Mouse (Mus musculus) right cerebral cortex, adult 2 months (tissue): ENCODE data around the gene Hinfp.
"Not testable (repeated sequence)": the region's sequence is repeated elsewhere in the genome, so short reads cannot be mapped to it uniquely, and the experiment has no call there.

Source experiments
- DNase-seq, 2 experiments: peaks; one replicate each; pipeline ENCODE4 v3.0.0; 2021 to 2022; ENCODE audit warnings: low spot score in 2 of 2

Gene Hinfp

GRCm38 (mm10) chr9:44305466-44306079 lies at the start of gene Hinfp:
Hinfp (minus strand) TSS chr9:44305671.
- DNase-seq: peak; percentile 99

- DNase-seq: no peak
Observed at GRCm38 (mm10) chr9:44353142-44353541, 47.7 kb upstream of the Hinfp start.

GRCm38 (mm10) chr9:44352337-44352736 lies 46.9 kb upstream of the Hinfp start:
- no peak for DNase-seq

DNA sequence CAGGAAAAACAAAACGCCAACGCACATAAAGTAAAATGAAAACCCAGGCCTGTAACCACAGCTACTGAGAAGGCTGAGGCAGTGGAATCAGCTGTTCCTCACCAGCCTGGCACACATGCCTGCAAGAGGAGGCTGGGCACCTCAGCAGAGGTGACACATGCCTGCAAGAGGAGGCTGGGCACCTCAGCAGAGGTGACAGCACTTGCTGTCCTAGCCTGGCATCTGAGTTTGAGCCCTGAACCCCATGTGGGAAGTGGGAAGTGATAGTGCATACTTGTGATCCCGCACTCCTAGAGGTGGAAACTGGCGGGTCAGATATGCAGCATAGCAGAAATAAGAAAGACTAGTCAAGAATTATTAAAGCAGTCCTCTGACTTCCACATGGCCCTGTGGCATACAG lies 45.9 kb upstream of the Hinfp start:
- DNase-seq: no peak

GRCm38 (mm10) chr9:44348546-44348945 lies 43.1 kb upstream of the Hinfp start:
- no peak for DNase-seq

DNA sequence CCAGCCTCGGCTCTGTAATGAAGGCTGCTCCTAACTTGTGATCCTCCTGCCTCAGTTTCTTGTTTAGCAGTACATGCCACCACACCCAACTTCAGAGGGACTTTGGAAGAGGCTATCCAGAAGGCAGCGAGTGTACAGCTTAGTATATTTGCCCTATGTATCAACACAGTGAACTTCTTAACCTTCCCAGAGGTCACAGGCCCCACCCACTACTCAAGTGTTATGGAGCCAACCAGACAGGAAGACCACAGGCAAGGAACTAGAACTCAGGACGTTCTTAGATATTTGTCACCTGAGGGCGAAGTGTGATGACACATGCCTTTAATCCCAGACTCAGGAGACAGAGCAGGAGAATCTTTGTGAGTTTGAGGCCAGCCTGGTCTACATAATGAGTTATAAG lies 42.1 kb upstream of the Hinfp start:
- no peak for DNase-seq

GRCm38 (mm10) chr9:44347166-44347565 lies 41.7 kb upstream of the Hinfp start:
- no peak for DNase-seq

DNA sequence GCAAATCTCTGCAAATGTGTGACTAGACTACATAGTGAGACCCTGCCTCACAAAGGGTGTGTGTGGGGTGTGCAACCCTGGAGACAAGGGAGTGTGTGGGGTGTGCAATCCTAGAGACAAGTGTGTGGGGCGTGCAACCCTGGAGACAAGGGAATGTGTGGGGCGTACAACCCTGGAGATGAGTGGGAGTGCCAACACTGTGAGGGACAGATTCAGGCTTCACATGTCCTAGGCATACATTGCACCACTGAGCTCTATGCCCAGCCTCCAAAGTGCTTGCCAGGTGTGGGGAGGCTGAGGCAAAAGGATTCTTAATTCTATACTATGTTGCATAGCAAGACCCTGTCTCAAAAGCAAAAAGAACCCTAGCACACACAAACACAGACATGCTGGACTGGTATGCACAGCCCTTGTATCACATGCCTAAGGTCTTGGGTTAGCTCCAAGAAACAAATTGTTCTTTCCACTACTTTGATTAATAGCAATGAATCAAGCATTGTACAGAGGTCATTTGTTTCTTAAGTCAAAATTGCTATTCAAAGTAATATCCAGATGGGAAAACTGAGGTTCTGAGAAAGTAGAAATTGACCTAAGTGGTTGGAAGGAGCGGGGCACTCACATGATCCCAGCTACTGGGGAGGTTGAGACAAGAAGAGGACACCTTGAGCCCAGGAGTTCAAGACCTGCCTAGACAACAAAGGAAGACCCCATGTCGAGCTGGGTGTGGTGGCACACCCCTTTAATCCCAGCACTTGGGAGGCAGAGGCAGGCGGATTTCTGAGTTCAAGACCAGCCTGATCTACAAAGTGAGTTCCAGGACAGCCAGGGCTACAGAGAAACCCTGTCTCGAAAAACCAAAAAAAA lies 40.3 kb upstream of the Hinfp start:
- peak in 1 of 2 experiments; percentile 37 for DNase-seq

GRCm38 (mm10) chr9:44343781-44344421 lies 38.4 kb upstream of the Hinfp start, which contains the start of gene Hmbs:
Hmbs (minus strand) TSS chr9:44344228.
- DNase-seq: peak; percentile 88 to 94

- no peak for DNase-seq
Observed at GRCm38 (mm10) chr9:44343290-44343689, 37.8 kb upstream of the Hinfp start.

DNA sequence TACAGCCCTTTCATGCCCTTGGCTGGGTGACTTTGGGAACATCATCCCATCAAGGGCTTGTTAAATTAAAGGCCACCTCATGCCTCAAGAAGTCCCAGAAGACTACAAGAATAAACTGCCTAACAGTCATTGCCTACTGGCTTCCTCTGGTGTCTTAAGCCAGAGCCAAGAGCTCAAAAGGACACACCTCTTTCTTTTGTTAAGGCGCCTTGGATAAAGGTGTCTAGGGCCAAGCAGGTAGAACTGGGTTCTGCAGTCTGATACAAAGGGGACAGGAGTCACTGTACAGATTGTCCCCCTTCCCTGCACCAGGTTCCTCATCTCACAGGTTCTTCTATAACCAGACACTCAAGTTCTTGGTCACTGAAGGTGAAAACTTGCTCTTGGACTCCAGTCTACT lies 37.1 kb upstream of the Hinfp start:
- DNase-seq: no peak

DNA sequence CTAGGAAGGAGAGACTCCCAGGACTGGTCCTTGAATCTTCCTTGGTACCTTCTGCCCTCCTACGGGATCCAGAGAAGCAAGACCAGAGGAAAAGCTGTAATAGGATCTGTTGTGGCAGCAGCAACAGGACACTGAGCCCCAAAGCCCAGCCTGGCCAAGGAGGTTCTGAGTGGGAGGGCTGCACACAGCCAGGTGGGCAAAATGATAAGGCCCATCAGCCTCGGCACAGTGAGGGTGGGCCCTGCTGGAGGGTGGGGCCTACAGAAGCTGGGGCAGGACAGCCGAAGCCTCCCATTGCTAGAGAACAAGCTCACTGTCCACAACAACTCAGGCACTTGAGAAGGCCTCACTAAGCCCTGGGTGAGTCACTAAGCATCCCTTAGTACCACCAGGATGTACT lies 36.7 kb upstream of the Hinfp start:
- DNase-seq: no peak

- DNase-seq: no peak
Observed at GRCm38 (mm10) chr9:44341487-44341886, 36.0 kb upstream of the Hinfp start.

DNA sequence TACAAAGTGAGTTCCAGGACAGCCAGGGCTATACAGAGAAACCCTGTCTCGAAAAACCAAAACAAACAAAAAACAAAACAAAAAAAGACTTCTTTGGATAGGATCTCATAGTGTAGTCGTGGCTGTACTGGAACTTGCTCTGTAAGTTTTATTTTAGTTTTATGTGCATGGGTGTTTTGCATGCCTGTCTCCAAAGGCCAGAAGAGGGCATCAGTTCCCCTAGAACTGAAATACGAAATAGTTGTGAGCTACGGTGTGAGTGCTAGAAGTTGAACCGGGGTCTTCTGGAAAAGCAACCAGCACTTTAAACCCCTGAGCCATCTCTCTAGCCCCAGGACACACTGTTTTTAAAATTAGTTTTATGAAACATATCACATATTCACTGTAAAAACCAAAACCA lies 33.1 kb upstream of the Hinfp start:
- DNase-seq: no peak

DNA sequence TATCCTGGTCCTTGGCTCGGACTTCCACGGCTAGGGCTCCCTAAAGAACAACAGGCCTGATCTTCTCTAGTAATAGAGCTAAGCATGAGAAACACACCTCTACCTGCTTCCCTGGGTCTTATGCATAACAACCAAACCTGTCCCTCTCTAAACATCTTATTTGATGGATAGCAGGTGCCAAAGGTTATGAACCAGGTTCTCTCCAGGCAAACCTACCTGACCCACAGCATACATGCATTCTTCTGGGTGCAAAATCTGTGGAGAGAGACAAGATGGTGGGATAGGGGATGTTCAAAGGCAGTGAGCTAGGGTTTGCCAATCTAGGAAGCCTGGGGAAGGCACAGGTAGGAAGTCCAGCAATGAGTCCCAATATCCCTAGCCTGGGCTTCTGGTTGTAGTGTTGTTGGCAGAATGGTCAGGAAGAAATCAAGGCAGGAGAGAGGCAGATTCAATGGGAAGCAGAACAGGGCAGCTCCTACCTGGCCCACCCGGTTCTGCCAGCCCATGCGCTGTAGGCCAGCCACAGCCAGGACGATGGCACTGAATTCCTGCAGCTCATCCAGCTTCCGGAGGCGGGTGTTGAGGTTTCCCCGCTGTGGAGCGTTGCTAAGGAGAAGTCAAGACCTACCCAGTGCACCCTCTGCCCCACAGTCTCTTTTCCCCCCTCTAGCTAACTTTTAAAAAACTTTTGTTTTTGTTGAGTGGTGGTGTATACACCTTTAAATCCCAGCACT lies 32.1 kb upstream of the Hinfp start:
- no peak for DNase-seq

DNA sequence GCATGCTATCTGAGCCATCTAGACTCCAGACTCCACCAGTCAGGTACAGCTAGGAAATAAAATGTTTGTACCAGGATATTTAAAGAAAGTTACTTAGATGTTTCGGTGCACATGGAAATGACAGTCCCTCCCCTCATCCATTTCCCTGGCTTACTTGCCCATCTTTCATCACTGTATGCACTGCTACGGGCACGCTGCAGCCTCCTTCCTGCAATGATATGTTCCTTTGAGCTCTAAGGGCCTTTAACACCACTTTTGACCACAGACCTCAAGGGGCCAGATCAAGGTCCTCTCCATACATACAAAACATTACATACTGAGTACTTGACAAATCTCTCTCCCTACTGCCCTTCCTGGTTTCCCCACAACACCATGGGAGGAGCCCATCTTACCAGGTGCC lies 31.5 kb upstream of the Hinfp start:
- DNase-seq: no peak

- not testable (repeated sequence) for DNase-seq
Observed at GRCm38 (mm10) chr9:44336513-44336912, 31.0 kb upstream of the Hinfp start.

DNA sequence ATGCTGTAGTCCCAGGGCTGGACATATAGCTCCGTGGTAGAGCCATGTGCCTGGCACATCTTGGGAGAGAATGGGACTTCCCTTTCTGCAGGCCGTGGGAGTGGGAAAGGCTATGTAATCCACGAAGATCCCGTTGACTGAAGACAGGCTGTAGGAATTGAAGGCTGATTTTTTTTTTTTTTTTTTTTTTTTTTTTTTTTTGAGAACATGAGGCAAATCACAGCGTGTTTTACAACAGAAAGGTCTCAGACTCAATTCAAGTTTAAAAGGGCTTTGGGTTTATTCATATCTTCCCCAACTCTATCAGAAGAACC lies 30.6 kb upstream of the Hinfp start:
- DNase-seq: no peak

GRCm38 (mm10) chr9:44335331-44336092 lies 30.0 kb upstream of the Hinfp start:
- DNase-seq: no peak

- DNase-seq: peak; percentile 99
Observed at GRCm38 (mm10) chr9:44334396-44335330, 29.2 kb upstream of the Hinfp start, which contains the start of gene H2afx. H2afx (plus strand) TSS chr9:44334694.
